Mouse (Mus musculus): ENCODE results near the gene Pigr. TPM values are rescaled to one million over a fixed set of nuclear protein-coding genes. Genes with fewer than 3 reads are reported as not detected.

The Pigr gene
- total RNA-seq, 2 experiments from 2014 or later = not detected

DNA sequence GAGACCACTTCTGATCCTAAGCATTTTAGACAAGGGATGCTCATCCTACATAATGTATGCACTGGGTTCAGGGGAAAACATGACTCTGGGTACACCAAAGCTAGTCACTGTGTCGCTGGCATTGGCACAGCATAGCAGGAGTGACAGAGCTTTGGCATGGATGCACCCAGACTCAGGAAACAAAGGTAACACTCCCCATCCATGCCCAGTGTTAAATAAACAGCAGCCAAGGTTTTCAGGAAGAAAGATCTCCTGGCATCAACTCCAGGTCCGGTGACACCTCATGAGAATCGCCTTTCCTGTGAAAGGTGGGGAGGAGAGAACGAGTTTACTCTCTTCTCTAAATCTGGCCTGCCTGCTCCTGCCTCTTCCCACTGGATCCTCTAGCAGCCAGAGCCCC is 2.2 kb downstream of the Pigr start:
- ATAC-seq (replicated peaks; ENCODE audit: low FRiP score, poor library complexity, severe bottlenecking) = no peak

GRCm38 (mm10) chr1:130829906-130830830 is 3.7 kb downstream of the Pigr start:
- ATAC-seq (replicated peaks; ENCODE audit: low FRiP score, poor library complexity, severe bottlenecking) = no peak

DNA sequence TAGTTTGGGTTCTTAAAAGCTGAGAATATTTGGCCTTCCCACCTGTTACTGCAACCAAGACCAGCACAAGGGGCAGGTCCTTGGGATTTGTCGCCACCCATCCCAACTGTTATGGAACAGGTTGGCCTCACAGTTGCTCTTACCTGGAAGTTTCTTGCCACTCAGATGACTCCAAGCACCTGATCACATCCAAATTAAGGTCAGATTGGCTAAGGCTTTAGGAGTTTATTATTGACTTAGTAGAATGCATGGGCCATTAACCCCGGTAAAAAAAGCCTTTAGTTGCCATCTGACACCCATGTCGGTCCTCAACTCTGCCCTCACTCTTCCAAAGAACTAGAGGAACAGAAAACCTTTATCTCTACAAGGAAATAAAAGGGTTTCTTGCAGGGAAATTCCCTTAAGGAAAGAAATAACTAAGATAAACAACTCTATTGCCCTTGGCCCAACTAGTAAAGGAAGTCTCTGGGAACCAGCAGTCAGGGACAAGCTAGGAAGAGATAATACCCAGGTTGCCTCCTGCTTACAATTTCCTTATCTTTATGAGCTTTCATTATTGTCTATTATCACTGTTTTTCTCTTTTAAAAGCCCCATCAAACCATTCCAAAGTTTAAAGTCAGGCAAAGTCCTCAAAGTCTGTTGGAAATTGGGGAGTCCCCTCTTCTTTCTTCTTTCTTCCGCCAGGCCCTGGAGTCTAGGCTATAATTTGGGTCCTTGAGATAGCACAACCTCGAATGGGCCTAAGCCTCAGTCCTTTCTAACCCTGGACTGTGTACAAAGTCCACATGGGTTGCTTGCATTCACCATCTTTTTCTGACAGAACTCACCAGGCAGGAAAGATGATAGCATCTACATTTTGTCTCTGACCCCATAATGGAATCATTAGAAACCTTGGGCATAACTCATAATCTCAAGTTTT is 6.0 kb downstream of the Pigr start:
- no peak for ATAC-seq (replicated peaks; ENCODE audit: low FRiP score, poor library complexity, severe bottlenecking)

- no peak for ATAC-seq (replicated peaks; ENCODE audit: low FRiP score, poor library complexity, severe bottlenecking)
Observed at GRCm38 (mm10) chr1:130835161-130835936, 8.9 kb downstream of the Pigr start.

- no peak for ATAC-seq (replicated peaks; ENCODE audit: low FRiP score, poor library complexity, severe bottlenecking)
Observed at GRCm38 (mm10) chr1:130838288-130838687, 11.8 kb downstream of the Pigr start.

GRCm38 (mm10) chr1:130840599-130841379 is 14.3 kb downstream of the Pigr start:
- no peak for ATAC-seq (replicated peaks; ENCODE audit: low FRiP score, poor library complexity, severe bottlenecking)

DNA sequence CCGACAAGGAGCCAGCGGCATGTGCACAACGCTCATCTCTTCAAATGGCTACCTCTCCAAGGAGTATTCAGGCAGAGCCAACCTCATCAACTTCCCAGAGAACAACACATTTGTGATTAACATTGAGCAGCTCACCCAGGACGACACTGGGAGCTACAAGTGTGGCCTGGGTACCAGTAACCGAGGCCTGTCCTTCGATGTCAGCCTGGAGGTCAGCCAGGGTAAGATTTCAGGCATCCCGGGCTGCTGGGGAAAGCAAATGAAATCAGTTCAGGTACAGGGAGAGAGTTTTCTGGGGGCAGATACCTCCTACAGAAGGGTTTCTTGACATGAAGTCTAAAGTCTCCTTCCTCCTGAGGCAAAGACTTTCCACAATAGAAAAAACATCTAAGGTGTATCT is 15.1 kb downstream of the Pigr start:
- no peak for ATAC-seq (replicated peaks; ENCODE audit: low FRiP score, poor library complexity, severe bottlenecking)

GRCm38 (mm10) chr1:130844516-130844915 is 18.0 kb downstream of the Pigr start:
- no peak for ATAC-seq (replicated peaks; ENCODE audit: low FRiP score, poor library complexity, severe bottlenecking)

GRCm38 (mm10) chr1:130849530-130850214 is 23.2 kb downstream of the Pigr start:
- ATAC-seq (replicated peaks; ENCODE audit: low FRiP score, poor library complexity, severe bottlenecking) = no peak

DNA sequence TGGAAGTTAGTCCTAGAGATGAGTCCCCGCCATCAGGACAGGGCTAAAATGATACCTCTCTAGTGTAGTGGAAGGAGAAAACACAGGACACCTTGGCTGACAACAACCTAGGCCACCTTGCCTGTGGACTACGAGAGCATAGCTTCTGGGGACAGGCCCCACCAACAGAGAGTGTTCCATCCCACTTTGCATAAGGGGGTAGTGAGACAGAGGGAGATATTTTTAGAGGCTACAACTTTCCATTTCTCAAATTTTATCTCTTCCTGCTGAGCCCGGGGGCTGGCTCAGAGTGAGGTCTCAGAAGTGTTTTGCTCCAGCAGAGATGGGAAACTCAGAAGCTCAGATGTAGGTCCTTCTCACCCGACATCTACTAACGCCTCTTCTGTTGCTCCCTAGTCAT is 23.9 kb downstream of the Pigr start:
- no peak for ATAC-seq (replicated peaks; ENCODE audit: low FRiP score, poor library complexity, severe bottlenecking)

GRCm38 (mm10) chr1:130854819-130855218 is 28.3 kb downstream of the Pigr start:
- no peak for ATAC-seq (replicated peaks; ENCODE audit: low FRiP score, poor library complexity, severe bottlenecking)

GRCm38 (mm10) chr1:130855723-130856122 is 29.2 kb downstream of the Pigr start:
- ATAC-seq (replicated peaks; ENCODE audit: low FRiP score, poor library complexity, severe bottlenecking) = no peak

DNA sequence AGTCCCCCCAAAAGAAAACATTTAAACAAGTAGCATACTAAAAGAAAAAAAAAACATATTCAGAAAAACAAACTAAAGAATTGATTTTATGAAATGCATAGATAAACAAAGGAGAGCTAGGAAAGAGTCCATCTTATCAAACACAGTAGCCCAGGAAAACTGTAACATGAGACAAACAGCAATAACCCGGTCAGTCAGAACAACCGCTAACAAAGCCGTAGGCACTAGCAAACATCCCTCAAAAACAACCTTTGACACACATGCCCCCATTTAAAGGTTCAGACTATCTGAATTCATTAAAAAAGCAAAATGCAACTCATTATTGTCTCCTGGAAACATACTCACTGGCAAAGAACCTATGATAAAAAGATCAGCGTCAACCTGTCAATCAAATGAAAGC is 31.0 kb downstream of the Pigr start:
- no peak for ATAC-seq (replicated peaks; ENCODE audit: low FRiP score, poor library complexity, severe bottlenecking)

- no peak for ATAC-seq (replicated peaks; ENCODE audit: low FRiP score, poor library complexity, severe bottlenecking)
Observed at GRCm38 (mm10) chr1:130864238-130864637, 37.8 kb downstream of the Pigr start.

- ATAC-seq (replicated peaks; ENCODE audit: low FRiP score, poor library complexity, severe bottlenecking) = no peak
Observed at GRCm38 (mm10) chr1:130864741-130865140, 38.3 kb downstream of the Pigr start.

- no peak for ATAC-seq (replicated peaks; ENCODE audit: low FRiP score, poor library complexity, severe bottlenecking)
Observed at GRCm38 (mm10) chr1:130865541-130866221, 39.2 kb downstream of the Pigr start, which contains the start of gene Fcmr. Fcmr (plus strand) TSS chr1:130865669.

- no peak for ATAC-seq (replicated peaks; ENCODE audit: low FRiP score, poor library complexity, severe bottlenecking)
Observed at GRCm38 (mm10) chr1:130872912-130873311, 46.4 kb downstream of the Pigr start.

GRCm38 (mm10) chr1:130875139-130875538 is 48.7 kb downstream of the Pigr start:
- no peak for ATAC-seq (replicated peaks; ENCODE audit: low FRiP score, poor library complexity, severe bottlenecking)

All from erythroblast, adult 5-6 weeks (primary cell).